Mouse (Mus musculus) embryonic fibroblast, embryonic 13.5 days (primary cell): ENCODE measurements around the gene Caml.

ENCODE experiments used
- CTCF ChIP-seq: IDR thresholded peaks from 2 replicates; pipeline ENCODE4 v1.5.1; 2011; ENCODE audit warnings: mild to moderate bottlenecking, control low read depth, low read length, moderate library complexity, borderline replicate concordance; ENCODE audit not compliant: insufficient read depth
- POLR2A ChIP-seq: IDR thresholded peaks from 2 replicates; pipeline ENCODE4 v1.6.1; 2011; ENCODE audit warnings: low read depth, mild to moderate bottlenecking, control low read depth, low read length, moderate library complexity

DNA sequence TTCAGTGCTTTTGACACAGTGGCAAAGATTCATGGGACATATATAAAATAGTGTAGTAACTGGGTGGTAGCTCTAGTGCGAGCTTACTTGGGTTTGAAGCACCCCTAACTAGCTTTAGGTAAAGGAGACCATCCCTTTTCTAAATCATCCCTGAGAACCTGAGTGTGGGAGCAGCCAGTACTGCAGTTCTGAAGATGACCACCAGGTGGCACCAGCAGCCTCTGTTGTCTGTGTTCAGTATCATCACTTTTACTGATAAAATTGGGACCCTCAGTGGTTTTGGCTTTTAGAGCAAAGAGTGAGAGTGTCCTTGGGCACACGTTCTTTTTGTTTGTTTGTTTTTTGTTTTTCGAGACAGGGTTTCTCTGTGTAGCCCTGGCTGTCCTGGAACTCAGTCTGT is 21.2 kb upstream of the Caml start:
- no peak for TF ChIP-seq POLR2A
- peak; percentile 63; the same call in 1 of the 2 replicates for TF ChIP-seq CTCF
